Comparison of ENCODE assay signal across 22 mouse cellular contexts in the genomic region with DNA sequence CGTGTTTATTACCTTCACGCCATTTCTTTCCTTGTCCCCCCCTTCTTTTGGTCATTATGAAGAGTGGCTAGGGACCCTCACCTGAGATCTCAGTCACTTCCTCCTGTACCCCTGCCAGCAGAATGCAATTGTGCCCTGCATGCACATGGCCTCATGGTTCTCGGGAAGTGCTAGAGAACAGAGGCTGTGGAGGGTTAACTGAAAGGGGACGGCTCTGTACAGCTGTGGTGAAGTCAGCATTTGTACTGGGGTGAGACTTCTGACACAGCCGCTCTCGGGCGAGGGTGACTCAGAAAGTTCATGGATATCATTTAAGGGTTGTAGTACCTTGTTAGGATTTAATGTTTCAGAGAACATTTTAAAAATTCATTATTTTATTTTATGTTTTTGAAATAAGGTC. TPM values are rescaled to one million over a fixed set of nuclear protein-coding genes. Genes with fewer than 3 reads are reported as not detected.
"Had no signal": no experiment of that assay in that cellular context is flagged by ENCODE, and none has a peak within 500 bp of the region (broad histone marks: within the 10 kb centered on the region; RNA-seq: fewer than 3 reads in every experiment).

No protein-coding gene starts in this region.

- H3K36me3 ChIP-seq: kidney, embryonic 15.5 days; limb, embryonic 10.5 days; liver, embryonic 15.5 days; midbrain, embryonic 15.5 days; neural tube, embryonic 15.5 days had no signal

- H3K9me3 ChIP-seq: kidney, embryonic 15.5 days; limb, embryonic 10.5 days; liver, embryonic 15.5 days; megakaryocyte, embryonic 14.5 days; midbrain, embryonic 15.5 days; neural tube, embryonic 15.5 days had no signal

- ATAC-seq: intestine, embryonic 16.5 days; lung, postnatal 0 days; midbrain, embryonic 15.5 days had no signal

- H3K4me3 ChIP-seq: kidney, embryonic 15.5 days; left cerebral cortex, adult 2 months; limb, embryonic 10.5 days; liver, embryonic 15.5 days; megakaryocyte, embryonic 14.5 days; midbrain, embryonic 15.5 days; neural tube, embryonic 15.5 days had no signal

- H3K4me1 ChIP-seq: kidney, embryonic 15.5 days; limb, embryonic 10.5 days; liver, embryonic 15.5 days; megakaryocyte, embryonic 14.5 days; midbrain, embryonic 15.5 days; neural tube, embryonic 15.5 days had no signal

- H3K9ac ChIP-seq: kidney, embryonic 15.5 days; liver, embryonic 15.5 days; midbrain, embryonic 15.5 days; neural tube, embryonic 15.5 days had no signal

- DNase-seq: kidney, adult 2 months; kidney, postnatal 14 days; lung, adult 2 months; lung, postnatal 4 days; right cerebral cortex, adult 18-20 months; right cerebral cortex, postnatal 25 days had no signal

- H3K27me3 ChIP-seq: kidney, embryonic 15.5 days; liver, embryonic 15.5 days; midbrain, embryonic 15.5 days; neural tube, embryonic 15.5 days had no signal

- H3K27ac ChIP-seq: kidney, embryonic 15.5 days; left cerebral cortex, adult 2 months; limb, embryonic 10.5 days; liver, embryonic 15.5 days; midbrain, embryonic 15.5 days; neural tube, embryonic 15.5 days; stomach, postnatal 0 days had no signal

- H3K4me2 ChIP-seq: kidney, embryonic 15.5 days; liver, embryonic 11.5 days; liver, embryonic 15.5 days; midbrain, embryonic 11.5 days; midbrain, embryonic 15.5 days; neural tube, embryonic 15.5 days had no signal

RNA-seq across cellular contexts. Expression of gene Tex13c2, which starts 35.0 kb away (rescaled TPM):
- total RNA-seq: left cerebral cortex, adult 2 months; left cerebral cortex, postnatal 14 days had no signal
- polyA plus RNA-seq: intestine, embryonic 16.5 days; kidney, adult 2 months; kidney, embryonic 15.5 days; limb, embryonic 10.5 days; limb, embryonic 14.5 days; liver, embryonic 11.5 days; liver, embryonic 15.5 days; lung, adult 2 months; lung, postnatal 0 days; midbrain, embryonic 11.5 days; midbrain, embryonic 15.5 days; neural tube, embryonic 11.5 days; neural tube, embryonic 15.5 days; stomach, postnatal 0 days had no signal

RNA-seq across cellular contexts. Expression of gene Sh2d1a, which starts 47.7 kb away (rescaled TPM):
- total RNA-seq: layer of hippocampus, postnatal 25 days; left cerebral cortex, adult 2 months; left cerebral cortex, postnatal 14 days had no signal
- polyA plus RNA-seq: liver, embryonic 11.5 days; liver, embryonic 15.5 days; lung, postnatal 0 days had no signal
